Mouse (Mus musculus) small intestine, adult 2 months (tissue): ENCODE measurements at regions not wholly inside any gene's neighbourhood (a gene's known extent, or its start where the extent isn't known, plus 50 kb on each side); places are given as distances from the start of the nearest gene placed in this dataset.

Experiments used
- H3K27ac ChIP-seq: fragments of 200-500 bp; 2 replicates; pipeline ENCODE4 v1.5.1; 2012; ENCODE audit warnings: low read depth, low read length, control low read depth, inconsistent platforms; ENCODE audit not compliant: insufficient read depth
- H3K27me3 ChIP-seq: fragments of 200-500 bp; 2 replicates; pipeline ENCODE4 v1.6.1; 2012; ENCODE audit warnings: mild to moderate bottlenecking, moderate library complexity, low read length, inconsistent platforms; ENCODE audit not compliant: control insufficient read depth, insufficient read depth
- H3K36me3 ChIP-seq: fragments of 200-500 bp; 2 replicates; pipeline ENCODE4 v1.6.1; 2012; ENCODE audit warnings: mild to moderate bottlenecking, low read length, control low read depth, inconsistent platforms; ENCODE audit not compliant: control insufficient read depth, insufficient read depth
- H3K4me1 ChIP-seq: fragments of 200-500 bp; 2 replicates; pipeline ENCODE4 v1.6.1; 2012; ENCODE audit warnings: low read length, inconsistent platforms, mixed read lengths; ENCODE audit not compliant: control insufficient read depth, insufficient read depth, insufficient read length
- H3K4me3 ChIP-seq: fragments of 200-500 bp; 2 replicates; pipeline ENCODE4 v1.5.1; 2012; ENCODE audit warnings: low read depth, mild to moderate bottlenecking, control low read depth, inconsistent platforms, low read length, moderate library complexity
- CTCF ChIP-seq: fragments of 200-500 bp; IDR thresholded peaks from 2 replicates; pipeline ENCODE4 v1.5.1; 2012; ENCODE audit warnings: low read depth, mild to moderate bottlenecking, control low read depth, inconsistent platforms, low read length, moderate library complexity, mixed read lengths; ENCODE audit not compliant: insufficient replicate concordance, insufficient read length; ENCODE audit errors: extremely low read depth
- POLR2A ChIP-seq: fragments of 200-500 bp; IDR thresholded peaks from 2 replicates; pipeline ENCODE4 v1.6.1; 2012; ENCODE audit warnings: low read depth, mild to moderate bottlenecking, control low read depth, inconsistent platforms, low read length, moderate library complexity
- WGBS: fragments of 180-500 bp; shearing (Covaris S2); methylation state at CpG from one replicate; pipeline ENCODE4 v1.1.7; 2018; 5-methylcytosine and 5-hydroxymethylcytosine counted together

DNA sequence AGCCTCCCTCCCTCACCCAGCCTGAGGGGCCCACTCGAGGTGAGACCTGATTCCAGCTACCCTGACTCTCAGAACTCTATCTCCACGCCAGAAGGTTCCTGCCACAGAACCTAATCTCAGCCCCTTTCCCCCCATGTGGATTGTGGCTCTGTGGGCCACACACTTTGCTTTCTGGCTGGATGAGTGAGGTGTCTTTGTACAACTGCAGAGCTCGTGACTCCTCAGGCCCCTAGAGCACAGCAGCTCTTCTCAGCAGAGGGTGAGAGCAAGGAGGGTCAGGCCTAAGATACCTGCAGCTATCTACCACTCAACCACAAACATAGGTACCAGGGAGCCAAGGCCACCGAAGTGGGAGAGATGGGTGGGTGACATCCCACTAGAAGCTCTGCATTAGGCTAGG, 93.2 kb downstream of the Fam53a start:
- Histone ChIP-seq H3K4me3 (no peak overlapping the region), H3K27ac (no peak overlapping the region), H3K4me1 (no peaks in the 10 kb centered on the region; the same call in 1 of the 2 replicates), H3K36me3 (no peaks in the 10 kb centered on the region), H3K27me3 (peaks cover 6% of the 10 kb centered on the region; the same call in 1 of the 2 replicates)
- WGBS: 72% methylated on average over 4 of the region's 4 CpGs
- TF ChIP-seq CTCF: no peak
- TF ChIP-seq POLR2A: no peak

DNA sequence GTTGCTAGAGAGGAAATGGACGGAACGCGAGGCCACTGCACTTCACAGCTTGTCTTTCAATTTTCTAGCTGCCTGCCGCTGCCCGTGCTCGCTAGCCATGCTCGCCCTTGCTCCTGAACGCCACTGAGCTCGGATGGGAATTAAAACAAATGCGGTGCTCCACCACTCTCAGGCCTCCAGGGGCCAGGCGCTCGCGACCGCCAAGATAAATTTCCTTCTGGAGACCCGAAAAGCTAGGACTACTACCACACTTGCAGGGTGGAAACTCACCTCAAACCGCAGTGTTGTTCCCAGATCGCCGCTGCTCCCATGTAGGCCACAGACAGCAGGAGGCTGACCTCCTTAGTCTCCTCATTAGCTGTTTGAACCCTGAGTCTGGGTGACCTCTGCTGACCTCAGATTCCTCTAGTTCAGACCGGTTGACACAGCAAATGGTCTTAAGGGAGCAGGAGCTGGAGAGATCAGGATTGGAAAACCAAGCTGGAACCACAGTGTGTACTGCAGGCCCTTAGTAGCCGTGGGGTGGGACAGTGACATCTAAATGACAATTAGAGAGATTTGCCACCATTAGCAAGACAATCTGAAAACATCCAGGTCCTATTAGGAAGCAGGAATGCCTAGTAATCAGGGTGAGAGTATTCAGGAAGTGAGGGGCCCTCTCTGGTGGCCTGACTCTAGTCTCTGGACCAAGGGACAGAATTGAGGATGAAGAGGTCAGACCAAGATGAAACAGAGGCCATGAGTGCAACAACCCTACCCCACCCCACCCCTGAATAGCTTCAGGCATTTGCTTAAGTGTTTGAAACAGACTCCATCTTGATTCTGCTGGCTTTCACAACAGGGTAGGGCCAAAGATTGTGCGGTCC, 94.1 kb downstream of the Fam53a start:
- 49% methylated on average over 21 of the region's 21 CpGs for WGBS
- H3K4me1 ChIP-seq: no peaks in the 10 kb centered on the region; the same call in 1 of the 2 replicates
- no peak for TF ChIP-seq CTCF
- TF ChIP-seq POLR2A: no peak
- no peak overlapping the region for H3K4me3 ChIP-seq
- H3K36me3 ChIP-seq: no peaks in the 10 kb centered on the region
- H3K27ac ChIP-seq: no peak overlapping the region
- 0 out of 2 replicates have a peak, but pooled peaks cover 3% of the 10 kb centered on the region for H3K27me3 ChIP-seq

DNA sequence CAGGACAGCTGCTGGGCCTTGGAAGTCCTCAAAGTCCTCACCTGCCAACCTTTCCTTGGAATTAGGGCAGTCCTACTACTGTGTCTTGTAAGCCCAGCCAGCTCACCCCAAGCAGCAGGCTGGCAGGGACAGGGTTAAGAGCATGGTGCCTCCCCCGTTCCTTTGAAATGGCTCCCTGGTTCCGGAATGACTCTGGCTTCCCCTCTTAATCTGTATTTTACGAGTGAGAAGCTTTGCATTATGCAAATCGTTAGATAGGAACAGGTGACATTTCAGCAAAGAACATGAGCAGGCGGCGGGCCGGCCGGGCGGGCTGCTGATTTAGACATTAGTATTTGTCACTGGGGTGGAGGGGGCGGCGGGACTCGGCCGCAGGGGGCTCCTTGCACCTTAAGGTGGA, 95.1 kb downstream of the Fam53a start:
- TF ChIP-seq CTCF (no peak), POLR2A (no peak)
- WGBS: 13% methylated on average over 13 of the region's 13 CpGs
- H3K4me3 ChIP-seq: no peak overlapping the region
- H3K4me1 ChIP-seq: no peaks in the 10 kb centered on the region; the same call in 1 of the 2 replicates
- no peaks in the 10 kb centered on the region for H3K36me3 ChIP-seq
- H3K27ac ChIP-seq: no peak overlapping the region
- H3K27me3 ChIP-seq: no peaks in the 10 kb centered on the region

DNA sequence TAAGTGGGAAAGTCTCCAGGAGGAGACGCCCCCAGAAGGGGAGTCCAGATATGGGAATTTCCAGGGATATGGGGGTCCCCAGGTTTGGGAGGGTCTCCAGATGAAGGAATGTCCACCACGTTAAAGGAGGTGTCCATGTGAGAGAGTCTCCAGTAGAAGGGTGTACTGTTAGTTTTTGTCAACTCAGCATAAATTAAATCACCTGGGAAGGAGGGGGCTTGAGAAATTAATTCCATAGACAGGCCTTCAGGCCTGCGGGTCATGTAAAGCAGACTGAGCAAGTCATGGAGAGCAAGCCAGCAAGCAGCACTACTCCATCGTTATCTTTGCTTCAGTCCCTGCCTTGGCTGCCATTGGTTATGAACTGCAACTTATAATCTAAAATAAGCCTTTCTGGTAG, 96.2 kb downstream of the Fam53a start:
- Histone ChIP-seq H3K27me3 (no peaks in the 10 kb centered on the region), H3K36me3 (no peaks in the 10 kb centered on the region), H3K27ac (no peak overlapping the region), H3K4me3 (no peak overlapping the region), H3K4me1 (no peaks in the 10 kb centered on the region; the same call in 1 of the 2 replicates)
- 89% methylated on average over 4 of the region's 4 CpGs for WGBS
- TF ChIP-seq POLR2A: no peak
- TF ChIP-seq CTCF: no peak

DNA sequence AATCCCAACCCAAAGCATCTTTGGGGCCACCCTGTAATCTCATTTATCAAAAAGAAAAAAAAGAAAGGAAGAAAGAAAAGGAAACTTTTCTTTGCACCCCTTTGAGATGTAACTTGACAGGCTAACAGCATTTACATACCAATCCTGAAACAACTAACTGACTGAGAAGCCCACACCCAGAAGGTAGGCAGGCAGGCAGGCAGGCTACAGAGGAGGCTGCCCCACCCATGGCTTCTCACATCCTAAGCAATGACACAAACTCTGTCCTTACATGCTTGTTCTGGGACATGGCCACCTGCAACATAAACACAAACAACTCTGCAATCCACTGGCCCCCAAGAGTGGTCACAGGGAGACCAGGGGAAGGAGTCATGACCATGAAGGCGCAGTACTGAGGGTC, 97.5 kb upstream of the Nkx1-1 start:
- no peak overlapping the region for H3K4me3 ChIP-seq
- H3K4me1 ChIP-seq: no peaks in the 10 kb centered on the region; the same call in 1 of the 2 replicates
- H3K27ac ChIP-seq: no peak overlapping the region
- H3K27me3 ChIP-seq: no peaks in the 10 kb centered on the region
- 94% methylated on average over 1 of the region's 1 CpGs for WGBS
- TF ChIP-seq CTCF: no peak
- no peak for TF ChIP-seq POLR2A
- H3K36me3 ChIP-seq: no peaks in the 10 kb centered on the region

DNA sequence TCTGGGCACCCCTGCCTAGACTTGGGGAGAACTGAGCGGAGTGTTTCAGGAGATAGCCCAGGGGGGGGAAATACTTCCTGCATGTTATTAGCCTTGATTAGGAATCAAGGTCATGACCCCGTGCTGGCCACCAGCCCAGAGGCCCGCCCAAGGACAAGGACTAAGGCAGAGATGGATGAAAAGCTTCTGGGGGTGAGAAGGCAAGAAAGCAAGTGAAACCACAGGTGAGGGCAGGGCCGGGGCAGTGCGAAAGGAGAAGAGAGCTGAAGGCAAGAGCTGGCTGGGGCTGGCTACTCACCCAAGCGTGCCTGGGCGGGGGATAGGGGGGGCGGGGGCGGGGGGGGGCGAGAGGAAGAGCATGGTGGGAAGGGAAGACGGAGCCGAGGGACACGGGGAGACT, 96.0 kb upstream of the Nkx1-1 start:
- no peak overlapping the region for H3K27ac ChIP-seq
- 20% methylated on average over 11 of the region's 13 CpGs for WGBS

DNA sequence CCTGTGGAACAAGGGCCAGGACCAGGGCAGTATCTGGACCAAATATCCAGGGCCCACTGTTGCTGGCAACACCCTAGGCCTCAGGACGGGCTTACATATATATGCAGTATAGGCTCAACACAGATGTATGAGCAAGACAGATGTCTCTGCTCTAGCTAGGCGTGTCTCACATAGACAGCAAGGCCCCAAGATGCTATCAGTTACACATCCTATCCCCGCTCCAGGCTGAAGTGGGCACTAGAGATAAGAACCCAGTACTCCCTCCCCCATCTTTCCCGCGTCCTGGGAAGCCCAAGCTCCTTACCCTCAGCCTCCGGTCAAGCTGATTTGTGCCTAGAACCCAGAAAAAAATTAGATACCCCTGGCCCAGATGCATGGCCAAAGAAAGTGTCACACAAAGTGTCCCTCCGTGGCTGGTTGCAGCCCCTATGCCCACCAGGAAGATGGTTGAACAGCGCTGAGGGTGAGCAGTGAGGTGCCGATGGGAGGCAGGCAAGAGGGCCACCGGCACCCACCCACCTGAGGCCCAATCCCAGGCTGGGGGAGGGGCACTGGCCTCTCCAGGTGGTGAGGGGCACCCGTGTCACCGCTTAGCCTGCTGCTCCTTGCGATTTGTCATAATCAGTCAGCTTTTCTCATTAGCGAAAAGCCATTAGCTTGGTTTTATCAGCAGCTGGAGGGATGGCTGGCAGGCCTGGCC, 95.3 kb upstream of the Nkx1-1 start:
- Histone ChIP-seq H3K27ac (no peak overlapping the region), H3K4me1 (no peaks in the 10 kb centered on the region), H3K4me3 (no peak overlapping the region), H3K36me3 (no peaks in the 10 kb centered on the region), H3K27me3 (no peaks in the 10 kb centered on the region)
- TF ChIP-seq CTCF: no peak
- WGBS: 56% methylated on average over 14 of the region's 14 CpGs

More for the DNA sequence above, 96.0 kb upstream of the Nkx1-1 start:
- Histone ChIP-seq H3K4me1 (no peaks in the 10 kb centered on the region; the same call in 1 of the 2 replicates), H3K27me3 (no peaks in the 10 kb centered on the region), H3K4me3 (no peak overlapping the region), H3K36me3 (no peaks in the 10 kb centered on the region)
- no peak for TF ChIP-seq POLR2A
- TF ChIP-seq CTCF: no peak
